ENCODE assay signal across 21 mouse cellular contexts in genomic region chr12:110802674-110803297, GRCm38 (mm10). TPM values are rescaled to one million over a fixed set of nuclear protein-coding genes. Genes with fewer than 3 reads are reported as not detected.
DNase-seq lines count a peak whose midpoint lies in the region; ATAC-seq and TF ChIP-seq lines count a peak whose summit lies in the region.
"Had no signal": no experiment of that assay in that cellular context is flagged by ENCODE, and none has a peak within 500 bp of the region (broad histone marks: within the 10 kb centered on the region; RNA-seq: fewer than 3 reads in every experiment).

No protein-coding gene starts in this region.

- DNase-seq in forebrain, postnatal 0 days, result no peak
- DNase-seq in hindbrain, postnatal 0 days (ENCODE audit: low spot score), result no peak
- DNase-seq in hindbrain, embryonic 14.5 days (ENCODE audit: low spot score), result no peak
- DNase-seq in midbrain, embryonic 11.5 days (ENCODE audit: low spot score, missing footprints), result peak; percentile 80
- no peak for DNase-seq in midbrain, embryonic 10.5 days (ENCODE audit: low spot score)
- DNase-seq in stomach, postnatal 0 days (ENCODE audit: low spot score), result no peak
- DNase-seq: adrenal gland, adult 2 months; B cell, adult 2 months; cerebellum, adult 18-20 months; gastrocnemius, postnatal 10 days; heart, adult 18-20 months; thymus, adult 2 months had no signal

- H3K27me3 ChIP-seq in forebrain, postnatal 0 days (ENCODE audit: insufficient read depth, low read length), result no peaks in the 10 kb centered on the region
- H3K27me3 ChIP-seq in forebrain, embryonic 12.5 days, result no peaks in the 10 kb centered on the region
- H3K27me3 ChIP-seq in hindbrain, postnatal 0 days (ENCODE audit: insufficient read depth, low read length), result no peaks in the 10 kb centered on the region
- no peaks in the 10 kb centered on the region for H3K27me3 ChIP-seq in hindbrain, embryonic 14.5 days (ENCODE audit: control insufficient read depth, insufficient read depth, low read length)
- no peaks in the 10 kb centered on the region for H3K27me3 ChIP-seq in midbrain, embryonic 11.5 days (ENCODE audit: control insufficient read depth, insufficient read depth, low read length)
- H3K27me3 ChIP-seq in midbrain, embryonic 10.5 days (ENCODE audit: low read depth, poor library complexity, severe bottlenecking), result no peaks in the 10 kb centered on the region
- no peaks in the 10 kb centered on the region for H3K27me3 ChIP-seq in stomach, postnatal 0 days (ENCODE audit: control insufficient read depth, insufficient read depth, low read length)
- H3K27me3 ChIP-seq: CH12.LX; embryonic facial prominence, embryonic 13.5 days; hindbrain, embryonic 15.5 days; neural tube, embryonic 15.5 days had no signal

- no peaks in the 10 kb centered on the region for H3K9me3 ChIP-seq in forebrain, postnatal 0 days (ENCODE audit: low read length)
- H3K9me3 ChIP-seq in forebrain, embryonic 12.5 days, result no peaks in the 10 kb centered on the region
- H3K9me3 ChIP-seq in hindbrain, postnatal 0 days (ENCODE audit: low read length), result no peaks in the 10 kb centered on the region
- H3K9me3 ChIP-seq in hindbrain, embryonic 14.5 days (ENCODE audit: control insufficient read depth, low read length), result no peaks in the 10 kb centered on the region
- no peaks in the 10 kb centered on the region for H3K9me3 ChIP-seq in midbrain, embryonic 11.5 days (ENCODE audit: control insufficient read depth, low read length)
- H3K9me3 ChIP-seq in midbrain, embryonic 10.5 days (replicated peaks), result no peaks in the 10 kb centered on the region
- H3K9me3 ChIP-seq in stomach, postnatal 0 days (ENCODE audit: control insufficient read depth, low read length), result no peaks in the 10 kb centered on the region
- H3K9me3 ChIP-seq: embryonic facial prominence, embryonic 13.5 days; G1E; hindbrain, embryonic 15.5 days; neural tube, embryonic 15.5 days had no signal

- 90% methylated on average over 5 of the region's 5 CpGs for WGBS in forebrain, postnatal 0 days
- 90% methylated on average over 5 of the region's 5 CpGs for WGBS in forebrain, embryonic 12.5 days
- 75% methylated on average over 5 of the region's 5 CpGs for WGBS in hindbrain, postnatal 0 days
- WGBS in hindbrain, embryonic 14.5 days, result 89% methylated on average over 5 of the region's 5 CpGs
- 90% methylated on average over 5 of the region's 5 CpGs for WGBS in midbrain, embryonic 11.5 days
- WGBS in midbrain, embryonic 10.5 days, result 88% methylated on average over 5 of the region's 5 CpGs
- 62% methylated on average over 5 of the region's 5 CpGs for WGBS in stomach, postnatal 0 days

- H3K4me3 ChIP-seq in forebrain, postnatal 0 days (ENCODE audit: low read depth, low read length), result no peak overlapping the region
- no peak overlapping the region for H3K4me3 ChIP-seq in forebrain, embryonic 12.5 days (replicated peaks)
- H3K4me3 ChIP-seq in hindbrain, postnatal 0 days (ENCODE audit: low read length), result no peak overlapping the region
- H3K4me3 ChIP-seq in hindbrain, embryonic 14.5 days (replicated peaks; ENCODE audit: low read length), result no peak overlapping the region
- H3K4me3 ChIP-seq in midbrain, embryonic 11.5 days (ENCODE audit: low read depth, low read length), result no peak overlapping the region
- H3K4me3 ChIP-seq in midbrain, embryonic 10.5 days, result no peak overlapping the region
- H3K4me3 ChIP-seq in stomach, postnatal 0 days (ENCODE audit: low read depth, low read length), result no peak overlapping the region
- H3K4me3 ChIP-seq: embryonic facial prominence, embryonic 13.5 days; hindbrain, embryonic 15.5 days; neural tube, embryonic 15.5 days had no signal

- H3K4me1 ChIP-seq in forebrain, postnatal 0 days (ENCODE audit: insufficient read depth), result no peaks in the 10 kb centered on the region
- peaks cover 13% of the 10 kb centered on the region for H3K4me1 ChIP-seq in forebrain, embryonic 12.5 days
- peaks cover 7% of the 10 kb centered on the region; the same call in 1 of the 2 replicates for H3K4me1 ChIP-seq in hindbrain, postnatal 0 days (ENCODE audit: insufficient read depth, low read length)
- 0 out of 2 replicates have a peak, but pooled peaks cover 7% of the 10 kb centered on the region for H3K4me1 ChIP-seq in hindbrain, embryonic 14.5 days (replicated peaks; ENCODE audit: control insufficient read depth, insufficient read depth, low read length)
- 0 out of 2 replicates have a peak, but pooled peaks cover 4% of the 10 kb centered on the region for H3K4me1 ChIP-seq in midbrain, embryonic 11.5 days (ENCODE audit: control insufficient read depth, insufficient read depth, low read length)
- peaks cover 16% of the 10 kb centered on the region for H3K4me1 ChIP-seq in midbrain, embryonic 10.5 days
- H3K4me1 ChIP-seq in stomach, postnatal 0 days (replicated peaks; ENCODE audit: control insufficient read depth, insufficient read depth), result peaks cover 2% of the 10 kb centered on the region; the same call in 1 of the 2 replicates

- peaks cover 7% of the 10 kb centered on the region for H3K36me3 ChIP-seq in forebrain, postnatal 0 days (ENCODE audit: insufficient read depth)
- H3K36me3 ChIP-seq in forebrain, embryonic 12.5 days (replicated peaks), result peaks cover 19% of the 10 kb centered on the region
- peaks cover 1% of the 10 kb centered on the region; the same call in 1 of the 2 replicates for H3K36me3 ChIP-seq in hindbrain, postnatal 0 days (ENCODE audit: insufficient read depth, low read length)
- peaks cover 17% of the 10 kb centered on the region for H3K36me3 ChIP-seq in hindbrain, embryonic 14.5 days (replicated peaks; ENCODE audit: control insufficient read depth, insufficient read depth)
- H3K36me3 ChIP-seq in midbrain, embryonic 11.5 days (ENCODE audit: control insufficient read depth, insufficient read depth, low read length), result no peaks in the 10 kb centered on the region
- H3K36me3 ChIP-seq in midbrain, embryonic 10.5 days, result peaks cover 54% of the 10 kb centered on the region
- H3K36me3 ChIP-seq in stomach, postnatal 0 days (ENCODE audit: control insufficient read depth, insufficient read depth, low read length), result no peaks in the 10 kb centered on the region
- H3K36me3 ChIP-seq: hindbrain, embryonic 15.5 days; neural tube, embryonic 15.5 days had no signal

- no peak for TF ChIP-seq EP300 in stomach, postnatal 0 days (optimal IDR thresholded peaks at IDR 0.05)

- no peak for TF ChIP-seq CTCF in forebrain, postnatal 0 days (IDR thresholded peaks at IDR 0.05; ENCODE audit: low read depth)
- TF ChIP-seq CTCF in hindbrain, postnatal 0 days (IDR thresholded peaks at IDR 0.05; ENCODE audit: low read depth), result no peak
- TF ChIP-seq CTCF in stomach, postnatal 0 days (IDR thresholded peaks at IDR 0.05; ENCODE audit: low read depth), result no peak

- no peak for ATAC-seq in forebrain, postnatal 0 days
- ATAC-seq in forebrain, embryonic 12.5 days (ENCODE audit: low FRiP score), result no peak
- no peak for ATAC-seq in hindbrain, postnatal 0 days
- ATAC-seq in hindbrain, embryonic 14.5 days (ENCODE audit: low FRiP score), result no peak
- no peak for ATAC-seq in midbrain, embryonic 11.5 days (ENCODE audit: low FRiP score)
- 0 out of 2 replicates have a peak, but pooled peaks have one; percentile 31 for ATAC-seq in stomach, postnatal 0 days (ENCODE audit: low FRiP score, low TSS enrichment)
- ATAC-seq: intestine, postnatal 0 days; midbrain, embryonic 16.5 days had no signal

- no peak overlapping the region for H3K4me2 ChIP-seq in forebrain, postnatal 0 days (ENCODE audit: low read depth)
- H3K4me2 ChIP-seq in forebrain, embryonic 12.5 days, result no peak overlapping the region
- H3K4me2 ChIP-seq in hindbrain, postnatal 0 days (ENCODE audit: low read depth, low read length), result no peak overlapping the region
- no peak overlapping the region for H3K4me2 ChIP-seq in hindbrain, embryonic 14.5 days (replicated peaks)
- no peak overlapping the region for H3K4me2 ChIP-seq in midbrain, embryonic 11.5 days
- H3K4me2 ChIP-seq in stomach, postnatal 0 days (replicated peaks; ENCODE audit: low read depth), result no peak overlapping the region
- H3K4me2 ChIP-seq: embryonic facial prominence, embryonic 13.5 days; hindbrain, embryonic 15.5 days; neural tube, embryonic 15.5 days had no signal

- 0 out of 2 replicates have a peak overlapping the region, but pooled peaks have one; percentile 29 for H3K27ac ChIP-seq in forebrain, postnatal 0 days (ENCODE audit: low read depth, low read length)
- H3K27ac ChIP-seq in forebrain, embryonic 12.5 days, result no peak overlapping the region
- H3K27ac ChIP-seq in hindbrain, postnatal 0 days, result peak overlapping the region; percentile 32; the same call in 1 of the 2 replicates
- H3K27ac ChIP-seq in hindbrain, embryonic 14.5 days, result no peak overlapping the region
- no peak overlapping the region for H3K27ac ChIP-seq in midbrain, embryonic 11.5 days (ENCODE audit: low read depth, low read length)
- no peak overlapping the region for H3K27ac ChIP-seq in midbrain, embryonic 10.5 days (replicated peaks)
- H3K27ac ChIP-seq in stomach, postnatal 0 days (replicated peaks), result no peak overlapping the region
- H3K27ac ChIP-seq: embryonic facial prominence, embryonic 13.5 days; hindbrain, embryonic 15.5 days; neural tube, embryonic 15.5 days had no signal

- no peak overlapping the region for H3K9ac ChIP-seq in forebrain, postnatal 0 days
- no peak overlapping the region for H3K9ac ChIP-seq in forebrain, embryonic 12.5 days
- H3K9ac ChIP-seq in hindbrain, postnatal 0 days (replicated peaks; ENCODE audit: low read length), result no peak overlapping the region
- no peak overlapping the region for H3K9ac ChIP-seq in hindbrain, embryonic 14.5 days
- no peak overlapping the region for H3K9ac ChIP-seq in midbrain, embryonic 11.5 days (ENCODE audit: low read length)
- no peak overlapping the region for H3K9ac ChIP-seq in stomach, postnatal 0 days (ENCODE audit: low read length)
- H3K9ac ChIP-seq: embryonic facial prominence, embryonic 13.5 days; hindbrain, embryonic 15.5 days; neural tube, embryonic 15.5 days had no signal

RNA-seq across cellular contexts. Expression of gene Mok, which starts 38.0 kb away (rescaled TPM):
- total RNA-seq in forebrain, postnatal 0 days (2014; rRNA removed), result 12.8 and 20.5 TPM in 2 replicates
- 20.6 and 22.1 TPM in 2 replicates for polyA plus RNA-seq in forebrain, postnatal 0 days (2015; fragmentation: Nextera tagmentation; extraction: Ambion mirVana)
- polyA plus RNA-seq in forebrain, embryonic 12.5 days (2016; fragmentation: Nextera tagmentation; extraction: Ambion mirVana), result 11.4 and 11.6 TPM in 2 replicates
- 7.4 TPM in 2 replicates for total RNA-seq in hindbrain, postnatal 0 days (2014; rRNA removed)
- 11.8 and 14.6 TPM in 2 replicates for polyA plus RNA-seq in hindbrain, postnatal 0 days (2015; fragmentation: Nextera tagmentation; extraction: Ambion mirVana)
- polyA plus RNA-seq in hindbrain, embryonic 14.5 days (2014; fragmentation: Nextera tagmentation; extraction: Ambion mirVana), result 14.3 and 17.5 TPM in 2 replicates
- 11.1 and 11.8 TPM in 2 replicates for polyA plus RNA-seq in midbrain, embryonic 11.5 days (2014; fragmentation: Nextera tagmentation; extraction: Ambion mirVana)
- 10.1 and 11.7 TPM in 2 replicates for polyA plus RNA-seq in midbrain, embryonic 10.5 days (2016; fragmentation: Nextera tagmentation; extraction: Ambion mirVana)
- 0.95 and 0.97 TPM in 2 replicates for polyA plus RNA-seq in stomach, postnatal 0 days (2015; fragmentation: Nextera tagmentation; extraction: Ambion mirVana)
- polyA plus RNA-seq: liver, adult 2 months had no signal

RNA-seq across cellular contexts. Expression of gene Zfp839, which starts 47.3 kb away (rescaled TPM):
- total RNA-seq in forebrain, postnatal 0 days (2014; rRNA removed), result 4.5 and 5.9 TPM in 2 replicates
- polyA plus RNA-seq in forebrain, postnatal 0 days (2015; fragmentation: Nextera tagmentation; extraction: Ambion mirVana), result 0.63 and 2.4 TPM in 2 replicates
- polyA plus RNA-seq in forebrain, embryonic 12.5 days (2016; fragmentation: Nextera tagmentation; extraction: Ambion mirVana), result 4.8 and 5.0 TPM in 2 replicates
- 6.5 and 7.0 TPM in 2 replicates for total RNA-seq in hindbrain, postnatal 0 days (2014; rRNA removed)
- 2.5 and 2.8 TPM in 2 replicates for polyA plus RNA-seq in hindbrain, postnatal 0 days (2015; fragmentation: Nextera tagmentation; extraction: Ambion mirVana)
- polyA plus RNA-seq in hindbrain, embryonic 14.5 days (2014; fragmentation: Nextera tagmentation; extraction: Ambion mirVana), result 2.8 and 3.8 TPM in 2 replicates
- polyA plus RNA-seq in midbrain, embryonic 11.5 days (2014; fragmentation: Nextera tagmentation; extraction: Ambion mirVana), result 1.4 and 1.8 TPM in 2 replicates
- 4.8 and 5.4 TPM in 2 replicates for polyA plus RNA-seq in midbrain, embryonic 10.5 days (2016; fragmentation: Nextera tagmentation; extraction: Ambion mirVana)
- 2.3 and 2.5 TPM in 2 replicates for polyA plus RNA-seq in stomach, postnatal 0 days (2015; fragmentation: Nextera tagmentation; extraction: Ambion mirVana)

Comparison
In these comparisons a context has a peak if more than half of its experiments do, and no peak if none do; other contexts are left out.
1. H3K27ac ChIP-seq: peak in forebrain, postnatal 0 days (single experiment) and hindbrain, postnatal 0 days (single experiment); none in forebrain, embryonic 12.5 days (single experiment), hindbrain, embryonic 14.5 days (single experiment), midbrain, embryonic 11.5 days (single experiment), midbrain, embryonic 10.5 days (single experiment) and stomach, postnatal 0 days (single experiment).